In the genomic region with DNA sequence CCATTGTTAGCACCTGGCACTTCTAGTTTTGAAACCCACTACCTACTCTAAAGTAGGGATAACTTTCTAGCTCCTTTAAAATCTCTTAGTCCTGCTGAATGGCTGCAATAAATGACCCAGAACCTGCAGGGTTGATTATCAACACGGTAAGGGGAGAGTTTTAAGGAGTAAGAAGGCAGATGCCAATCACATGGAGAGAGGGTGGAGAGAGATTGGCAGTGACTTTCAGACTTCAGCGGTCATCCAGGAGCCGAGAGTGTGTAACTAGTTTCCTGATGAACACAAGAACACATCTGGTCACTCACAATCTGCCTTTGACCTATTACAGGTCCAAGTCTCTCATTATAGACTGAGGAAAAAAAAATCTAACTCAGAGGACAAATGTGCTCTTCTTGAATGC, we compare ENCODE assay signal across 28 mouse cellular contexts. TPM values are rescaled to one million over a fixed set of nuclear protein-coding genes. Genes with fewer than 3 reads are reported as not detected.
DNase-seq lines count a peak whose midpoint lies in the region; ATAC-seq and TF ChIP-seq lines count a peak whose summit lies in the region.
"Had no signal": no experiment of that assay in that cellular context is flagged by ENCODE, and none has a peak within 500 bp of the region (broad histone marks: within the 10 kb centered on the region; RNA-seq: fewer than 3 reads in every experiment).

A gene (plus strand): TSS at position 189 of the 400 bp plus-strand sequence.

- no peak for ATAC-seq in heart, embryonic 13.5 days (ENCODE audit: extremely low read depth, insufficient number of reproducible peaks, low FRiP score, low TSS enrichment)
- ATAC-seq in stomach, embryonic 14.5 days (ENCODE audit: insufficient number of reproducible peaks, insufficient read depth, low FRiP score, low read depth) = no peak
- ATAC-seq in stomach, postnatal 0 days (ENCODE audit: low FRiP score, low TSS enrichment) = no peak
- no peak for ATAC-seq in stomach, embryonic 16.5 days (ENCODE audit: insufficient read depth, low FRiP score)
- ATAC-seq: forebrain, embryonic 14.5 days; liver, postnatal 0 days had no signal

- H3K9ac ChIP-seq in heart, embryonic 13.5 days = no peak within 1 kb of the TSS
- H3K9ac ChIP-seq in stomach, embryonic 14.5 days (replicated peaks; ENCODE audit: low read depth, low read length) = no peak within 1 kb of the TSS
- no peak within 1 kb of the TSS for H3K9ac ChIP-seq in stomach, postnatal 0 days (ENCODE audit: low read length)
- no peak within 1 kb of the TSS for H3K9ac ChIP-seq in stomach, embryonic 16.5 days (ENCODE audit: low read length)
- H3K9ac ChIP-seq: liver, postnatal 0 days had no signal

- no peaks in the 10 kb centered on the region for H3K9me3 ChIP-seq in heart, embryonic 13.5 days
- no peaks in the 10 kb centered on the region for H3K9me3 ChIP-seq in stomach, embryonic 14.5 days (ENCODE audit: control insufficient read depth, low read depth, low read length)
- no peaks in the 10 kb centered on the region for H3K9me3 ChIP-seq in stomach, postnatal 0 days (ENCODE audit: control insufficient read depth, low read length)
- no peaks in the 10 kb centered on the region for H3K9me3 ChIP-seq in stomach, embryonic 16.5 days (replicated peaks; ENCODE audit: control insufficient read depth, low read length)

- no peak for DNase-seq in heart, postnatal 36 days
- no peak for DNase-seq in stomach, postnatal 0 days (ENCODE audit: low spot score)
- peak; percentile 53 for DNase-seq in kidney, postnatal 14 days
- no peak for DNase-seq in adrenal gland, adult 8-10 months
- DNase-seq in urinary bladder, postnatal 25 days (ENCODE audit: low spot score) = no peak
- DNase-seq: adrenal gland, postnatal 36 days; cerebellum, adult 9-10 months; gastrocnemius, adult 2 months; heart, postnatal 10 days; layer of hippocampus, postnatal 36 days; liver, postnatal 0 days; lung, postnatal 10 days; right cerebral cortex, postnatal 14 days; thymus, postnatal 25 days had no signal

- peak within 1 kb of the TSS; percentile 48; the same call in 1 of the 2 replicates for H3K27ac ChIP-seq in heart, embryonic 13.5 days (replicated peaks)
- H3K27ac ChIP-seq in stomach, embryonic 14.5 days (ENCODE audit: low read length) = peak within 1 kb of the TSS; percentile 84; the same call in 1 of the 2 replicates
- H3K27ac ChIP-seq in stomach, postnatal 0 days (replicated peaks) = no peak within 1 kb of the TSS
- H3K27ac ChIP-seq in stomach, embryonic 16.5 days (ENCODE audit: low read length) = peak within 1 kb of the TSS; percentile 66
- H3K27ac ChIP-seq: gastrocnemius, adult 2 months had no signal

- WGBS in heart, embryonic 13.5 days = 64% methylated on average over 3 of the region's 3 CpGs
- 71% methylated on average over 3 of the region's 3 CpGs for WGBS in stomach, embryonic 14.5 days
- WGBS in stomach, postnatal 0 days = 52% methylated on average over 3 of the region's 3 CpGs
- WGBS in stomach, embryonic 16.5 days = 58% methylated on average over 3 of the region's 3 CpGs

- TF ChIP-seq EP300 in stomach, postnatal 0 days (optimal IDR thresholded peaks at IDR 0.05) = no peak

- no peaks in the 10 kb centered on the region for H3K27me3 ChIP-seq in heart, embryonic 13.5 days (replicated peaks)
- H3K27me3 ChIP-seq in stomach, embryonic 14.5 days (ENCODE audit: control insufficient read depth, insufficient read depth, low read length) = no peaks in the 10 kb centered on the region
- H3K27me3 ChIP-seq in stomach, postnatal 0 days (ENCODE audit: control insufficient read depth, insufficient read depth, low read length) = no peaks in the 10 kb centered on the region
- H3K27me3 ChIP-seq in stomach, embryonic 16.5 days (ENCODE audit: control insufficient read depth, insufficient read depth, low read length) = no peaks in the 10 kb centered on the region

- intact Hi-C loops in heart, postnatal 36 days (cut with DNase I) = no loop called here

- H3K4me3 ChIP-seq in heart, embryonic 13.5 days = no peak within 1 kb of the TSS
- no peak within 1 kb of the TSS for H3K4me3 ChIP-seq in stomach, embryonic 14.5 days (ENCODE audit: low read depth, low read length)
- H3K4me3 ChIP-seq in stomach, postnatal 0 days (ENCODE audit: low read depth, low read length) = no peak within 1 kb of the TSS
- no peak within 1 kb of the TSS for H3K4me3 ChIP-seq in stomach, embryonic 16.5 days (replicated peaks; ENCODE audit: low read length)
- H3K4me3 ChIP-seq: gastrocnemius, adult 2 months had no signal

- peaks cover 12% of the 10 kb centered on the region for H3K4me1 ChIP-seq in heart, embryonic 13.5 days
- peaks cover 16% of the 10 kb centered on the region for H3K4me1 ChIP-seq in stomach, embryonic 14.5 days (ENCODE audit: control insufficient read depth, insufficient read depth, low read length)
- no peaks in the 10 kb centered on the region; the same call in 1 of the 2 replicates for H3K4me1 ChIP-seq in stomach, postnatal 0 days (replicated peaks; ENCODE audit: control insufficient read depth, insufficient read depth)
- H3K4me1 ChIP-seq in stomach, embryonic 16.5 days (ENCODE audit: control insufficient read depth, insufficient read depth, low read length) = peaks cover 17% of the 10 kb centered on the region

- H3K4me2 ChIP-seq in heart, embryonic 13.5 days = no peak within 1 kb of the TSS
- H3K4me2 ChIP-seq in stomach, embryonic 14.5 days (replicated peaks; ENCODE audit: low read depth, low read length) = no peak within 1 kb of the TSS
- no peak within 1 kb of the TSS for H3K4me2 ChIP-seq in stomach, postnatal 0 days (replicated peaks; ENCODE audit: low read depth)
- peak within 1 kb of the TSS; percentile 9; the same call in 1 of the 2 replicates for H3K4me2 ChIP-seq in stomach, embryonic 16.5 days (ENCODE audit: low read depth, low read length)
- H3K4me2 ChIP-seq: heart, embryonic 11.5 days; liver, embryonic 11.5 days; midbrain, embryonic 11.5 days had no signal

- no peaks in the 10 kb centered on the region for H3K36me3 ChIP-seq in heart, embryonic 13.5 days
- H3K36me3 ChIP-seq in stomach, embryonic 14.5 days (ENCODE audit: control insufficient read depth, insufficient read depth, low read length) = no peaks in the 10 kb centered on the region
- H3K36me3 ChIP-seq in stomach, postnatal 0 days (ENCODE audit: control insufficient read depth, insufficient read depth, low read length) = no peaks in the 10 kb centered on the region
- H3K36me3 ChIP-seq in stomach, embryonic 16.5 days (ENCODE audit: control insufficient read depth, insufficient read depth, low read length) = no peaks in the 10 kb centered on the region

- no peak for TF ChIP-seq CTCF in stomach, postnatal 0 days (IDR thresholded peaks at IDR 0.05; ENCODE audit: low read depth)

RNA-seq across cellular contexts. Expression of the gene that starts here (rescaled TPM):
- 0.12 TPM in 1 of 2 replicates, not detected in the other for polyA plus RNA-seq in heart, embryonic 13.5 days (2015; fragmentation: Nextera tagmentation; extraction: Ambion mirVana)
- not detected for total RNA-seq in heart, postnatal 36 days (2021)
- not detected in 2 replicates for polyA plus RNA-seq in stomach, embryonic 14.5 days (2014; fragmentation: Nextera tagmentation; extraction: Ambion mirVana)
- polyA plus RNA-seq in stomach, postnatal 0 days (2015; fragmentation: Nextera tagmentation; extraction: Ambion mirVana) = 0.04 and 0.11 TPM in 2 replicates
- polyA plus RNA-seq in stomach, embryonic 16.5 days (2015; fragmentation: Nextera tagmentation; extraction: Ambion mirVana) = not detected in 2 replicates
- total RNA-seq in adrenal gland, adult 8-10 months (2022) = not detected
- total RNA-seq: adrenal gland, postnatal 36 days; gastrocnemius, adult 2 months; heart, postnatal 10 days; layer of hippocampus, adult 18-20 months; layer of hippocampus, postnatal 36 days; left cerebral cortex, postnatal 10 days; midbrain, postnatal 0 days; neutrophil, adult 5-6 weeks had no signal
- polyA plus RNA-seq: embryonic facial prominence, embryonic 14.5 days; forebrain, embryonic 14.5 days; frontal cortex, adult 2 months; heart, embryonic 11.5 days; hindbrain, embryonic 11.5 days; liver, embryonic 11.5 days; liver, postnatal 0 days; midbrain, embryonic 11.5 days; midbrain, postnatal 0 days had no signal
